Mouse (Mus musculus) heart, postnatal 0 days (tissue): ENCODE data around the gene Als2cr12. TPM values are rescaled to one million over a fixed set of nuclear protein-coding genes. Genes with fewer than 3 reads are reported as not detected.
"Not testable (repeated sequence)": the region's sequence is repeated elsewhere in the genome, so short reads cannot be mapped to it uniquely, and the experiment has no call there.

Experiments used
- ATAC-seq: fragments of 200-750 bp; cut with Nextera tagmentation; 2 replicates; pipeline ENCODE4 v1.8.0; 2017; ENCODE audit warnings: low read depth, moderate number of reproducible peaks, moderate library complexity; ENCODE audit not compliant: insufficient read depth
- DNase-seq: peaks from one replicate; pipeline ENCODE4 v3.0.0-alpha.2; 2016; ENCODE audit warnings: low spot score
- H3K27ac ChIP-seq: fragments of 300-500 bp; sonication (generic); 2 replicates; pipeline ENCODE4 v1.5.1; 2014; ENCODE audit warnings: low read depth, mild to moderate bottlenecking
- H3K27me3 ChIP-seq: fragments of 300-500 bp; sonication (generic); 2 replicates; pipeline ENCODE4 v1.6.1; 2014; ENCODE audit warnings: low read length, mixed read lengths; ENCODE audit not compliant: control insufficient read depth, insufficient read depth
- H3K36me3 ChIP-seq: fragments of 300-500 bp; sonication (generic); replicated peaks from 2 replicates; pipeline ENCODE4 v1.6.1; 2014; ENCODE audit warnings: low read length, mixed read lengths; ENCODE audit not compliant: control insufficient read depth, insufficient read depth
- H3K4me1 ChIP-seq: fragments of 300-500 bp; sonication (generic); 2 replicates; pipeline ENCODE4 v1.6.1; 2014; ENCODE audit warnings: antibody characterized with exemption; ENCODE audit not compliant: control insufficient read depth, insufficient read depth
- H3K4me2 ChIP-seq: fragments of 300-500 bp; sonication (generic); 2 replicates; pipeline ENCODE4 v1.6.1; 2014; ENCODE audit warnings: low read depth, mild to moderate bottlenecking, low read length, moderate library complexity
- H3K4me3 ChIP-seq: fragments of 300-500 bp; sonication (generic); 2 replicates; pipeline ENCODE4 v1.5.1; 2014; ENCODE audit warnings: low read depth, low read length
- H3K9ac ChIP-seq: fragments of 300-500 bp; sonication (generic); replicated peaks from 2 replicates; pipeline ENCODE4 v1.6.1; 2014; ENCODE audit warnings: low read depth, low read length, mixed read lengths
- H3K9me3 ChIP-seq: fragments of 300-500 bp; sonication (generic); replicated peaks from 2 replicates; pipeline ENCODE4 v1.6.1; 2016; ENCODE audit warnings: low read length; ENCODE audit not compliant: control insufficient read depth
- CTCF ChIP-seq: IDR thresholded peaks from 2 replicates; pipeline ENCODE4 v1.5.1; 2016; ENCODE audit warnings: antibody characterized with exemption, control low read depth, low read depth
- EP300 ChIP-seq: IDR thresholded peaks from 2 replicates; pipeline ENCODE4 v1.6.1; 2016; ENCODE audit warnings: antibody characterized with exemption, low read depth
- WGBS: fragments of 180-500 bp; shearing (Covaris S2); extraction: QIAGEN DNeasy Blood & Tissue Kit; methylation state at CpG from one replicate; pipeline ENCODE4 v1.1.7; 2014; 5-methylcytosine and 5-hydroxymethylcytosine counted together
- polyA plus RNA-seq: library from polyadenylated mRNA; unstranded; fragments of >200 nt; fragmentation: Nextera tagmentation; extraction: Ambion mirVana; gene quantifications from 2 replicates; pipeline ENCODE4 v1.2.1, GENCODE M21; 2015
- total RNA-seq: library from RNA; depleted of rRNA; stranded (reverse); fragments of >200 nt; gene quantifications from 2 replicates; pipeline ENCODE4 v1.2.3, GENCODE M21; 2014; ENCODE audit warnings: low replicate concordance

The Als2cr12 gene
- total and polyA plus RNA-seq, 2 experiments from 2014 or later, result not detected

GRCm38 (mm10) chr1:58616176-58616575 lies 79.6 kb downstream of the Als2cr12 start:
- WGBS, result 61% methylated on average over 3 of the region's 3 CpGs
- Histone ChIP-seq H3K27ac (no peak overlapping the region), H3K4me2 (no peak overlapping the region), H3K4me3 (no peak overlapping the region), H3K36me3 (no peaks in the 10 kb centered on the region), H3K9ac (no peak overlapping the region), H3K9me3 (no peaks in the 10 kb centered on the region), H3K4me1 (peaks cover 5% of the 10 kb centered on the region; the same call in 1 of the 2 replicates), H3K27me3 (no peaks in the 10 kb centered on the region)
- TF ChIP-seq EP300, result no peak
- no peak for TF ChIP-seq CTCF
- ATAC-seq (no peak), DNase-seq (no peak)

GRCm38 (mm10) chr1:58615146-58615545 lies 80.6 kb downstream of the Als2cr12 start:
- Histone ChIP-seq H3K36me3 (no peaks in the 10 kb centered on the region), H3K9ac (no peak overlapping the region), H3K27ac (no peak overlapping the region), H3K27me3 (no peaks in the 10 kb centered on the region), H3K4me1 (no peaks in the 10 kb centered on the region), H3K4me2 (no peak overlapping the region), H3K9me3 (no peaks in the 10 kb centered on the region), H3K4me3 (no peak overlapping the region)
- TF ChIP-seq EP300, result no peak
- TF ChIP-seq CTCF, result no peak
- 68% methylated on average over 4 of the region's 4 CpGs for WGBS
- ATAC-seq, result no peak
- DNase-seq, result no peak

- ATAC-seq (peak; percentile 41; the same call in 1 of the 2 replicates), DNase-seq (peak; percentile 7)
- Histone ChIP-seq H3K27me3 (no peaks in the 10 kb centered on the region), H3K9ac (no peak overlapping the region), H3K36me3 (no peaks in the 10 kb centered on the region), H3K4me2 (no peak overlapping the region), H3K9me3 (no peaks in the 10 kb centered on the region), H3K4me1 (no peaks in the 10 kb centered on the region), H3K27ac (no peak overlapping the region), H3K4me3 (no peak overlapping the region)
- TF ChIP-seq CTCF, result no peak
- no peak for TF ChIP-seq EP300
- 50% methylated on average over 3 of the region's 3 CpGs for WGBS
Observed at GRCm38 (mm10) chr1:58614424-58614823, 81.4 kb downstream of the Als2cr12 start.

GRCm38 (mm10) chr1:58613786-58614185 lies 82.0 kb downstream of the Als2cr12 start:
- Histone ChIP-seq H3K4me2 (no peak overlapping the region), H3K9ac (no peak overlapping the region), H3K27ac (no peak overlapping the region), H3K4me1 (no peaks in the 10 kb centered on the region), H3K4me3 (no peak overlapping the region), H3K9me3 (no peaks in the 10 kb centered on the region), H3K36me3 (no peaks in the 10 kb centered on the region), H3K27me3 (no peaks in the 10 kb centered on the region)
- TF ChIP-seq CTCF (no peak), EP300 (no peak)
- WGBS, result 79% methylated on average over 6 of the region's 6 CpGs
- DNase-seq, result no peak
- no peak for ATAC-seq

DNA sequence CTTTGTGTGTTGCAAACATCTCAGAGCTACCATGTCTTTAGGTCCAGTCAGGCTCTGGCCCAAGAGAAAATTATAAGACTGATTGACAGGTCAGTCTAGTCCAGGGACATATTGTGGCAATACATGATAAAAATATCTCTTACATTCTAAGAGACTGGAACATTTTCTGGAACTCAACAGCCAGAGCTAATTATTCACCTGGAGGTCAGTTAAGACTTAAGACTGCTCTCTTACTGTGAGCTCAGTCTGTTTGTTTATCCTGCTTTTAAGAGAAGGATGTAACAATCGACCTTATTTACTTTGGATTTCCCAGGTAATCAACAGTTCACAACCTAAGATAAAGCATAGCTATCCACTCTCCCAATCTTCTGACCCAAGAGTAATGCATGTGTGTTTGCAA lies 85.2 kb downstream of the Als2cr12 start:
- Histone ChIP-seq H3K9ac (no peak overlapping the region), H3K27me3 (no peaks in the 10 kb centered on the region), H3K9me3 (no peaks in the 10 kb centered on the region), H3K4me1 (no peaks in the 10 kb centered on the region), H3K4me3 (no peak overlapping the region), H3K36me3 (no peaks in the 10 kb centered on the region), H3K27ac (no peak overlapping the region), H3K4me2 (no peak overlapping the region)
- ATAC-seq, result no peak
- DNase-seq, result no peak
- TF ChIP-seq EP300 (no peak), CTCF (no peak)
- WGBS, result 23% methylated on average over 1 of the region's 1 CpGs

DNA sequence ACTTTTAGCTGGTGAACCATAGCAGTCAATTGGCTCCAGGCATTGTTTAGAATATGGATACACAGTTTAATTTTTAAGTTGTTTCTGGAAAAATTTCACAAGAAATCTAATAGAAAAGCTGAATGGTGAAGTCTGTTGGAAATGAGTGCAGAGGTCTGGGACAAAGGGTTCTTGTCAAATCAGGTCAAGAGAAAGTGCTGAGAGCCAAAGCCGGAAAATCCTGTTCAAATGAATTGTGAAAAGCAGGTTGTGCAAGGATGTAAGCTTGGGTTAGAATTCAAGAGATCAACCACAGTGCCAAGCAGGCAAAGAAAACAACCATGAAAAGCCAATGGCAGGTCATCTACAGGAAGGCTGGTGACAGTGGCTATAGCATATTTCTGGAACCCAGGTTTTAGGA lies 85.6 kb downstream of the Als2cr12 start:
- Histone ChIP-seq H3K4me2 (no peak overlapping the region), H3K9ac (no peak overlapping the region), H3K4me3 (no peak overlapping the region), H3K4me1 (no peaks in the 10 kb centered on the region), H3K27ac (no peak overlapping the region), H3K36me3 (no peaks in the 10 kb centered on the region), H3K9me3 (no peaks in the 10 kb centered on the region), H3K27me3 (no peaks in the 10 kb centered on the region)
- WGBS, result 73% methylated on average over 1 of the region's 1 CpGs
- no peak for DNase-seq
- TF ChIP-seq EP300 (no peak), CTCF (no peak)
- no peak for ATAC-seq

- not testable (repeated sequence) for H3K4me3 ChIP-seq, H3K4me2 ChIP-seq, H3K9ac ChIP-seq, H3K27me3 ChIP-seq, H3K4me1 ChIP-seq, ATAC-seq, H3K27ac ChIP-seq, H3K36me3 ChIP-seq, H3K9me3 ChIP-seq, DNase-seq
- WGBS, result 83% methylated on average over 5 of the region's 5 CpGs
Observed at GRCm38 (mm10) chr1:58609591-58609990, 86.2 kb downstream of the Als2cr12 start.
